Mouse (Mus musculus) bone marrow, adult 2 months (tissue): Measurements from ENCODE around the gene Txndc9.

Experiments used
- CTCF ChIP-seq: fragments of 200-500 bp; IDR thresholded peaks from 2 replicates; pipeline ENCODE4 v1.5.1; 2011; ENCODE audit warnings: low read length, control low read depth; ENCODE audit not compliant: control insufficient read depth, insufficient read depth
- POLR2A ChIP-seq: fragments of 200-500 bp; IDR thresholded peaks from 2 replicates; pipeline ENCODE4 v1.6.1; 2011; ENCODE audit warnings: low read depth, mild to moderate bottlenecking, control low read depth, low read length, borderline replicate concordance; ENCODE audit not compliant: control insufficient read depth

DNA sequence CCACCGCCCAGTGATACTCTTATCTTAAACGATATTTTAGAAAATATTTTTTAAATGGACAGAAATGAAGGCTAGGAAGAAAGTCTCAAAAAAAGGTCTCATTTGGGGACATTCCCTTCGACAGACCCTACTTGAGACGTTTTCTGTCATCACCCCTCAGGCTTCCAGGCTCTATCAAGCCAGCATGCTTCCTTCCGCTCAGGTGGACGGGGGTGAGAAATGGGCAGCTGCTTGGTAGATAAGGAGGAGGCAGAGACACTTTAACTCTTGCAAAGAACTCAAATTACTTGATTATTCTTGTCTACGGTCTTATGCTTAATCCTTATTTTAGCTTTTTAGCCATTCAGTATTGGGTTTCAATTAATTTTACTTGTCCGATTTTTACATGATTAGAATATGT is 3.2 kb upstream of the Txndc9 start:
- TF ChIP-seq POLR2A (no peak), CTCF (no peak)
